Mouse (Mus musculus) embryonic fibroblast, embryonic 13.5 days (primary cell): ENCODE results near the gene Sult2b1. TPM values are rescaled to one million over a fixed set of nuclear protein-coding genes. Genes with fewer than 3 reads are reported as not detected.

Source experiments
- H3K27ac ChIP-seq: 2 replicates; pipeline ENCODE4 v1.5.1; 2012; ENCODE audit warnings: low read length, control low read depth, inconsistent platforms; ENCODE audit not compliant: insufficient read depth
- H3K4me1 ChIP-seq: 2 replicates; pipeline ENCODE4 v1.6.1; 2011; ENCODE audit warnings: low read length; ENCODE audit not compliant: control insufficient read depth, insufficient read depth
- H3K4me3 ChIP-seq: 2 replicates; pipeline ENCODE4 v1.5.1; 2011; ENCODE audit warnings: mild to moderate bottlenecking, control low read depth, low read length; ENCODE audit not compliant: insufficient read depth
- CTCF ChIP-seq: IDR thresholded peaks from 2 replicates; pipeline ENCODE4 v1.5.1; 2011; ENCODE audit warnings: mild to moderate bottlenecking, control low read depth, low read length, moderate library complexity, borderline replicate concordance; ENCODE audit not compliant: insufficient read depth
- POLR2A ChIP-seq: IDR thresholded peaks from 2 replicates; pipeline ENCODE4 v1.6.1; 2011; ENCODE audit warnings: low read depth, mild to moderate bottlenecking, control low read depth, low read length, moderate library complexity
- polyA plus RNA-seq: library from polyadenylated mRNA; stranded (reverse); fragments of >200 nt; gene quantifications from 2 replicates; pipeline ENCODE4 v1.2.4, GENCODE M21; 2011; ENCODE audit warnings: low read depth; ENCODE audit not compliant: missing spikeins, insufficient read length

Sult2b1 gene
- polyA plus RNA-seq, 1 experiment, result 0.44 TPM

DNA sequence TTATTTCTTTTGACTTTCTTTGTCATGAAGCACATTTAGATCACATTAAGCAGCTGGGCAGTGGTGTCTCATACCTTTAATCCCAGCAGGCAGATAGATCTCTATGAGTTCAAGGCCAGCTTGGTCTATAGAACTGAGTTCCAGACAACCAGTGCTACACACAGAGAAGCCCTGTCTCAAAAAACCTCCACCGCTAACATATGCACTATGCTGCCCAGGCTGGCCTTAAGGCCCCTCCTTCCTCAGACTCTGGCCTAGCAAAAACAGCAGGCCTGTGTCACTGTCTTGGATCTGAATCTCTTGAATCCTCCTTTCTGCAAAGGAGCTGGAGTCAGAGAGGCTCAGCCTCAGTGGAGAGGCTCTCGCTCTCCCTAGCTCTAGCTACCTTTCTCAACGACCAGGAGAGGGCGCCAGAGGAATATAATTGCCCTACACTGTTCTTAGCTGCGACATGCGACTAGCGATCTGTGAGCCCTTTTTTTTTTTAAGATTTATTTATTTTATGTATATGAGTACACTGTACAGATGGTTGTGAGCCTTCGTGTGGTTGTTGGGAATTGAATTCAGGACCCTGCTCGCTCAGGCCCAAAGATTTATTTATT is 45.2 kb downstream of the Sult2b1 start:
- Histone ChIP-seq H3K4me1 (no peaks in the 10 kb centered on the region), H3K27ac (no peak overlapping the region), H3K4me3 (no peak overlapping the region)
- peak; percentile 30; the same call in 1 of the 2 replicates for TF ChIP-seq CTCF
- no peak for TF ChIP-seq POLR2A

DNA sequence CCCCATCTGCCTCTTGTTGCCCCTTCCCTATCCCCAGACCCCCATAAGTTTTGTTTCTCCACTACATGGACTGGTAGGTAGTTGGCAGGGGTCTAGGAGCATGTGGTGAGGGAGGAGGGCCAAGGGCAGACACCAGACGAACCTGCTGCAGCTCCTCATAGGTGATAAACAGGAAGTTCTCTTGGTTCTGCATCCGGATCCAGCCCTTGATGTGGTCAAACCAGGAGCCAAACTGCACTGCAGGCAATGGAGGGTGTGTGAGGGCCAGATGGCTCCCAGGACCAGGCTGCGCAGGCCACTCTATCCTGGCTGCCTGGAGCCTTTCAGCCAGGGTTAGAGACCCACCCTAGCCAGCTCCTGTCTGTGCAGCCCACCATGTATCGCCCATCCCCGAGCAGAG is 51.0 kb downstream of the Sult2b1 start:
- TF ChIP-seq CTCF (no peak), POLR2A (no peak)

GRCm38 (mm10) chr7:45730727-45731431 is 53.6 kb downstream of the Sult2b1 start:
- no peak for TF ChIP-seq CTCF
- no peak for TF ChIP-seq POLR2A
- Histone ChIP-seq H3K4me3 (no peak overlapping the region), H3K27ac (peak overlapping the region; percentile 20), H3K4me1 (peaks cover 5% of the 10 kb centered on the region)

More for the DNA sequence above, 51.0 kb downstream of the Sult2b1 start:
- H3K4me1 ChIP-seq, result peaks cover 5% of the 10 kb centered on the region
- H3K4me3 ChIP-seq, result no peak overlapping the region
- H3K27ac ChIP-seq, result no peak overlapping the region

DNA sequence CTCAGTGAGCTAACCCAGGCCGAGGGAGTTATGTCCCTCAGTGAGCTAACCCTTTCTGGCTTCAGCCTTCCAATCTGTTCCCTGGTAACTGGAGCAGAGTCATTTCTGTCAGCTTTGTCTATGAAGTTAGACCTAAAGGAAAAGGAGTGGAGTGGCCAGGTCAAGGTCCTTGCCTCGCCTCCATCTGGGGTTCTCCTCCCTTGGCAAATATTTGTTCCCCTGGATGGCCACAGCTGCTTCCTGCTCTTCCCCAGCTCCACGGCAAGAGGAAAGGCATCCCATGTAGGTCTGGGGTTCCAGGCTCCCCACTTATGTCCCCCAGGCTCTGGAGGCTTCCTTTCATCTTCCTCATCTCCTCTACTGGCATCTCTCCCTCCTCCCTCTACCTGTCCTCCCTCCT is 56.8 kb downstream of the Sult2b1 start:
- Histone ChIP-seq H3K27ac (no peak overlapping the region), H3K4me1 (peaks cover 5% of the 10 kb centered on the region), H3K4me3 (no peak overlapping the region)
- no peak for TF ChIP-seq CTCF

GRCm38 (mm10) chr7:45726419-45726818 is 58.0 kb downstream of the Sult2b1 start:
- peaks cover 5% of the 10 kb centered on the region for H3K4me1 ChIP-seq
- TF ChIP-seq CTCF (no peak), POLR2A (no peak)

DNA sequence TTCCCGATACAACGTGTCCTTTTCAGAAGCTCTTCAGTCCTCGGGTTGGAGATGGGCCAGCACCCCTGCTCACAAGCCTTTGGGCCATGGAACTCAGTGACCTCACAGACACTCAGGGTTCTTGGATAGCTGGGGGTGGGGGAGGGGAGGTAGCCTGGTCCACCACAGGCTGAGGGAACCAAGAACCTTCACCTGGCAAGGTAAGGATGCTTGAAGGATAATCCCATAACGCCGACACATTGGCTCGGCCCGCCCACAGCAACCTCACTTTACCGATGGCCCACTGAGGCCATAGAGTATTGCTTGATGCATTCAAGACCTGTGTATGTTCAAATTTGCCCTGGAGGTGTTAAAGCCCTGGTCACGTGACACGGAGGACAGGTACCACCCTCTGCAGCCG is 58.8 kb downstream of the Sult2b1 start, which contains the start of gene Spaca4:
Spaca4 (minus strand) TSS at position 101 of the 400 bp plus-strand sequence.
- H3K4me1 ChIP-seq, result peaks cover 5% of the 10 kb centered on the region
- H3K4me3 ChIP-seq, result no peak within 1 kb of the TSS
- no peak for TF ChIP-seq CTCF
- TF ChIP-seq POLR2A, result no peak
- H3K27ac ChIP-seq, result no peak within 1 kb of the TSS

More at GRCm38 (mm10) chr7:45726419-45726818, 58.0 kb downstream of the Sult2b1 start:
- Histone ChIP-seq H3K4me3 (no peak overlapping the region), H3K27ac (no peak overlapping the region)

GRCm38 (mm10) chr7:45725151-45725550 is 59.3 kb downstream of the Sult2b1 start:
- TF ChIP-seq POLR2A, result no peak
- no peak for TF ChIP-seq CTCF
- Histone ChIP-seq H3K27ac (no peak overlapping the region), H3K4me1 (peaks cover under 1% of the 10 kb centered on the region; the same call in 1 of the 2 replicates), H3K4me3 (no peak overlapping the region)

DNA sequence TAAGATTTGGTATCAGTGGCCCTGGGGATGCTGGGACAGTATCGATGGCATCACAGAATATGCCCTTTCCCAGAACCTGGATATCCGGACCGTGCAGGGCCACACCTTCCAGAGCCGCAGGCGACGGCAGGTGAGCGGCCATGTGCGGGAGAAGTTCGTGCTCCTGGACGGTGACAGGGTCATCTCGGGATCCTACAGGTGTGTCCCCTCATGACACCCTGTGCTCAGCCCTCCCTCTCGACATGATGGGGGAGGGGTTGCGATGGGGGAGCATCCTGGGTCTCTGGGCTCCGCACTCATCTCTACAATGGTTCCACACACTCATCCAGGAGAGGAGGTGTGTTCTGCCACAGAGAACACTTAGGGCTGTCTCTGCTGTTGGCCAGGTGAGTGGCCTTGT is 60.7 kb downstream of the Sult2b1 start:
- Histone ChIP-seq H3K4me3 (no peak overlapping the region), H3K4me1 (no peaks in the 10 kb centered on the region), H3K27ac (no peak overlapping the region)
- TF ChIP-seq CTCF (no peak), POLR2A (no peak)

DNA sequence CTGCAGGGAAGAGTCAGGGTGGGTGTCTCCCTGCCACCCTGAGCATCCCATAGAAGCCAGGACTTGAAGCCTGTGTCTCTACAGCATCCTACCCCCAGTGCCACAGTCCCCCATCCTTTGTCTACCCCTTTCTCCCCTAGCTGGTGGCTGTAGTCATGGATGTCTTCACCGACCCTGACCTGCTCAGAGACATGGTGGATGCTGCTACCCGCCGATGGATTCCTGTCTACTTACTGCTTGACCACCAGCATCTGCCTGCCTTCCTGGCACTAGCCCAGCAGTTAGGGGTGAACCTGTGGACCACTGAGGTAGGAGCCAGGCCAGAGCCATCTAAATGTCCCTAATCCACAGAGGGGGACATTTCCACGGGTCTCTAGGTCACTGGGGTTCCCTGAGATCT is 61.2 kb downstream of the Sult2b1 start:
- H3K4me3 ChIP-seq, result no peak overlapping the region
- TF ChIP-seq CTCF, result no peak
- no peak for TF ChIP-seq POLR2A

GRCm38 (mm10) chr7:45722348-45722713 is 62.1 kb downstream of the Sult2b1 start:
- no peaks in the 10 kb centered on the region for H3K4me1 ChIP-seq
- H3K27ac ChIP-seq, result no peak overlapping the region
- no peak for TF ChIP-seq CTCF
- H3K4me3 ChIP-seq, result no peak overlapping the region

More for the DNA sequence above, 61.2 kb downstream of the Sult2b1 start:
- Histone ChIP-seq H3K4me1 (no peaks in the 10 kb centered on the region), H3K27ac (no peak overlapping the region)
